Mouse (Mus musculus) midbrain, postnatal 0 days (tissue): ENCODE measurements around the gene Rora. TPM values are rescaled to one million over a fixed set of nuclear protein-coding genes. Genes with fewer than 3 reads are reported as not detected.
A peak's percentile ranks its signal among the peaks of the same experiment; 100 is the strongest.

ENCODE experiments used
- ATAC-seq: fragments of 200-750 bp; cut with Nextera tagmentation; 2 replicates; pipeline ENCODE4 v1.8.0; 2017; ENCODE audit warnings: moderate number of reproducible peaks, mild to moderate bottlenecking, moderate TSS enrichment, moderate library complexity; ENCODE audit not compliant: low FRiP score
- DNase-seq: peaks from one replicate; pipeline ENCODE4 v3.0.0-alpha.2; 2015; ENCODE audit warnings: low spot score
- H3K27ac ChIP-seq: fragments of 300-500 bp; sonication (generic); 2 replicates; pipeline ENCODE4 v1.5.1; 2014; ENCODE audit warnings: low read depth, mild to moderate bottlenecking, low read length, mixed read lengths
- H3K27me3 ChIP-seq: fragments of 300-500 bp; sonication (generic); 2 replicates; pipeline ENCODE4 v1.6.1; 2014; ENCODE audit warnings: low read length, control low read depth, mixed read lengths; ENCODE audit not compliant: insufficient read depth
- H3K36me3 ChIP-seq: fragments of 300-500 bp; sonication (generic); 2 replicates; pipeline ENCODE4 v1.6.1; 2014; ENCODE audit warnings: low read length, control low read depth, mixed read lengths; ENCODE audit not compliant: insufficient read depth
- H3K4me1 ChIP-seq: fragments of 300-500 bp; sonication (generic); 2 replicates; pipeline ENCODE4 v1.6.1; 2014; ENCODE audit warnings: mild to moderate bottlenecking, control low read depth, antibody characterized with exemption, low read length, mixed read lengths; ENCODE audit not compliant: insufficient read depth
- H3K4me2 ChIP-seq: fragments of 300-500 bp; sonication (generic); 2 replicates; pipeline ENCODE4 v1.6.1; 2014; ENCODE audit warnings: low read depth, mild to moderate bottlenecking, low read length, mixed read lengths; ENCODE audit not compliant: poor library complexity, severe bottlenecking
- H3K4me3 ChIP-seq: fragments of 300-500 bp; sonication (generic); 2 replicates; pipeline ENCODE4 v1.5.1; 2014; ENCODE audit warnings: low read depth, mild to moderate bottlenecking, low read length, moderate library complexity
- H3K9ac ChIP-seq: fragments of 300-500 bp; sonication (generic); replicated peaks from 2 replicates; pipeline ENCODE4 v1.6.1; 2014; ENCODE audit warnings: mild to moderate bottlenecking, low read length, moderate library complexity, mixed read lengths; ENCODE audit not compliant: poor library complexity, severe bottlenecking
- H3K9me3 ChIP-seq: fragments of 300-500 bp; sonication (generic); 2 replicates; pipeline ENCODE4 v1.6.1; 2016; ENCODE audit warnings: low read length, control low read depth
- CTCF ChIP-seq: IDR thresholded peaks from 2 replicates; pipeline ENCODE4 v1.5.1; 2016; ENCODE audit warnings: antibody characterized with exemption, mild to moderate bottlenecking
- WGBS: fragments of 180-500 bp; shearing (Covaris S2); extraction: QIAGEN DNeasy Blood & Tissue Kit; methylation state at CpG from one replicate; pipeline ENCODE4 v1.1.7; 2014; 5-methylcytosine and 5-hydroxymethylcytosine counted together
- polyA plus RNA-seq: library from polyadenylated mRNA; unstranded; fragments of >200 nt; fragmentation: Nextera tagmentation; extraction: Ambion mirVana; gene quantifications from 2 replicates; pipeline ENCODE4 v1.2.1, GENCODE M21; 2015
- total RNA-seq: library from RNA; depleted of rRNA; stranded (reverse); fragments of >200 nt; gene quantifications from 2 replicates; pipeline ENCODE4 v1.2.3, GENCODE M21; 2014

The Rora gene
- total and polyA plus RNA-seq, 2 experiments from 2014 or later, result 28.2 to 49.6 TPM

DNA sequence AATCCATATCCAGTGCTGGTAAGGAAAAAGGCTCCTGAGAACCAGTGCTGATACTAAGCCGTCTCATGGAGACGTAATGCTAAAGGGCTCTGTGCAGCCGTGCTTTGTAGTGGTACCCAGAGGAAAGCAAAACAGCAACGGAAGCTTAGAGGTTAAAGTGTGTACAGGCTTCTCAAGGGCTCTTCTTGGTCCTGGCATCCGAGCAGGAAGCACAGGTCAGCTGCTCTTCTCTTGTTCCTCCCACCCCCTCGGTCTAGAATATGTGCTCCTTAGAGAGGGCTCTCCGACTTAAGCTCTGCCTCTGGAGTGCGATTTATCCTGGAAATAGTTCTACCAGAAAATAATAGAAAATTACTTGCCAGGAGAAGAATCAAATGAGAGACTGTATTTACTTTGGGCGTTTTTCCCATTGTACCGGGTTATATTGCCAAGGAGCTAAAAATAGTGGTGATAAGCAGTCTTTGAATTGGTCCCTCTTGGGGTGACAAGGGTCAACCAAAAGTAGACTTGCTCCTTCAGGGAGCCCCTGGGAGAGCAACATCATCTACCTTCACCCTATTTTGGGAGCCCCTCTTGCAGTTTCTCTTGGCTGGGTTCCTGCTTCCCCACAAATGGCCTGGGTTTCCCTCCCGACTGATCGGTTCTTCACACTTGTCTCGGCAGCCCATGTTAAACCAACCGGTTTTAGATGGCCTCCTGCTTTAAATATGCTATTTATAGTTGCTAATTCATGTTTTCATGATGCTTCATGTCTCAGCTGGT lies 57.5 kb downstream of the Rora start:
- Histone ChIP-seq H3K27me3 (no peaks in the 10 kb centered on the region), H3K4me2 (no peak overlapping the region), H3K4me1 (no peaks in the 10 kb centered on the region), H3K9me3 (no peaks in the 10 kb centered on the region), H3K27ac (no peak overlapping the region), H3K4me3 (no peak overlapping the region), H3K36me3 (no peaks in the 10 kb centered on the region), H3K9ac (no peak overlapping the region)
- ATAC-seq (no peak), DNase-seq (no peak)
- 64% methylated on average over 14 of the region's 14 CpGs for WGBS
- no peak for TF ChIP-seq CTCF

DNA sequence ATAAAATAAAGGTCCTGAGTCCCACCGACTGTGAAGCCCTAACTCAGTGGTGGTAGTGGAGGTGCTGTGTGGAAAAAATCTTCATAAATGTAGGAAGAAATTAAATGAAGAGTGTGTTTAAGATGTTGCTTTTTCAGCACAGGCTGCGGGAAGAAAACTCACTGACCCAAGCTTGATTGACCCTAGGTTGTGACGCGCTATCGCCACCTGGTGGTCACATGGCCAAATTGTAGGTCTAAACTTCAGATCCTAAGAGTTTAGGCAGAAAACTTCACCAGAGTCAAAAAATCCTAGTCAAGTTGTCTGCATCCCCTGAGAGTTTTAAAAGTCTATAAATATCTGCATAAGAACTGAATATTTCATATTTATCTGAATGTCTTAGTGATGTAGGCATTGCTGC lies 63.4 kb downstream of the Rora start:
- WGBS, result 21% methylated on average over 5 of the region's 5 CpGs
- no peaks in the 10 kb centered on the region for H3K36me3 ChIP-seq
- H3K4me1 ChIP-seq, result no peaks in the 10 kb centered on the region
- ATAC-seq (no peak), DNase-seq (peak; percentile 36)
- H3K9ac ChIP-seq, result no peak overlapping the region
- peak; percentile 71 for TF ChIP-seq CTCF
- no peaks in the 10 kb centered on the region for H3K27me3 ChIP-seq
- no peak overlapping the region for H3K27ac ChIP-seq
- H3K9me3 ChIP-seq, result no peaks in the 10 kb centered on the region
- H3K4me3 ChIP-seq, result no peak overlapping the region
- H3K4me2 ChIP-seq, result no peak overlapping the region

DNA sequence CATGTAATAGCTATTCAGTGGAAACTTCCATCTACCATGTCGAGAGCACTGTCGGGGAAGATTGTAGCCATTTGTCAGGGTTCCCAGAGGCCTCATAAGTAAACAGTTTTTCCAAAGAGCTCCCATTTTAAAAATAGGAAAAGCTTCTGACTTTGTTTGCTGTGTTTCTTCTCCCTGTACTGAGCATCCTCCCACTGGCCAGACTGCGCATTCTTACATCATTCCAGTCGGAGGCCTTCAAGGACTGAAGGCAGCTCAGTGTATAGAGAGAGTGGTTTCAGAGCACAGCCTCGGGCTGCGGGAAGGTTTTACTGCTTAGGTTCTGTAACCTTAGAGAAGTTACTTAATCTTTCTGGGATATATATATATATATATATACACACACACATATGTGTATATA lies 64.8 kb downstream of the Rora start:
- Histone ChIP-seq H3K4me1 (no peaks in the 10 kb centered on the region), H3K4me3 (no peak overlapping the region), H3K4me2 (no peak overlapping the region), H3K36me3 (no peaks in the 10 kb centered on the region), H3K27ac (no peak overlapping the region), H3K27me3 (no peaks in the 10 kb centered on the region), H3K9ac (no peak overlapping the region), H3K9me3 (no peaks in the 10 kb centered on the region)
- 93% methylated on average over 6 of the region's 6 CpGs for WGBS
- no peak for TF ChIP-seq CTCF
- DNase-seq (no peak), ATAC-seq (no peak)

DNA sequence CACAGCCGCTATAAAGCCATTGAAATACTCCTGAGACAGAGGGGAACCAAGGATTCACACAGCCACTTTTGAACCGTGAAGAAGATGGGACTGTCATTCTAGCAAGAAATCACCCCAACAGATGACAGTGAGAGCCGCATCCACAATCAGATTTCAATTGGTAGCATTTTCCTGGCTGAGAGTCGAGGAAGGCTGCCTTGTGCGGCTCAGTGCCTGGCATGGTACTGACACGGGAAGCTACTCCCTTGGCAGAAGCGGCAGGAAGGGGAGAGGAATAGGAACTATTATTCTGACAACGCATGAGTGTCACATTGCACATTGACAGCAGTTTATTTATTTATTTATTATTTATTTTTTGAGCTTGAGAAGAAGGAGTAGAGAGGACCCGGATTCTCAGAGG lies 65.7 kb downstream of the Rora start:
- H3K4me1 ChIP-seq, result no peaks in the 10 kb centered on the region
- 83% methylated on average over 9 of the region's 9 CpGs for WGBS
- H3K36me3 ChIP-seq, result no peaks in the 10 kb centered on the region
- no peak for TF ChIP-seq CTCF
- H3K9me3 ChIP-seq, result no peaks in the 10 kb centered on the region
- no peaks in the 10 kb centered on the region for H3K27me3 ChIP-seq
- no peak for DNase-seq
- H3K27ac ChIP-seq, result no peak overlapping the region
- H3K9ac ChIP-seq, result no peak overlapping the region
- H3K4me3 ChIP-seq, result no peak overlapping the region
- ATAC-seq, result no peak
- no peak overlapping the region for H3K4me2 ChIP-seq

DNA sequence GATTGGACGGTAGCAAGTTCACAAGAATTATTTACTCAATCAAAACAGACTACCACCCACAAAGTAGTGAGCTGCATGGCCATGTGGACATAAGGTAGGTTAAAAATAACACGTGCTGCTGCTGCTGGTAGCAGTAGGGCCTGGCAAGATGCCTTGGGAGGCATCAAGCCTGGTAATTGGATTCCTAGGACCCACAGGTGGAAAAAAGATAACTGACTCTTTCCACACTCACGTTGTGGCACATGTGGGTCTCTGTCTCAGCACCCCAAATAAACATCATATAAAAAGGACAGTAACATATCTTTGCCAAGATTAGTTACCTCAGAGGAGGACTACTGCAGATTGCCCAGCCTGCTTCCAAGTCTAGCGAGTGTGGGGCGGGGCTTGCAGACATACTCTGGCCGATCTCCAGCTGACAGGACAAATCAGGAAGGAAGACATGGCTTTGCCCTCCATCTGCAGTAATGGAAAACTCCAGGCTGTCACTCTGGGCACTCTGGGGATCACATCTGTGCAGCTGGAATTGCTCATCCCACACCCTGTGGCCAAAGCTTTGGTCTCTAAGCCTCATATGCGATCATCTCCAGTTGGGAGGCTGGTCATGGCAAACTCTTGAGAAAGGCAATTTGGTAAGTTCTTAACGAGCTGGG lies 71.2 kb downstream of the Rora start:
- no peak for TF ChIP-seq CTCF
- H3K9ac ChIP-seq, result no peak overlapping the region
- H3K36me3 ChIP-seq, result no peaks in the 10 kb centered on the region
- H3K27ac ChIP-seq, result no peak overlapping the region
- no peak overlapping the region for H3K4me2 ChIP-seq
- H3K4me3 ChIP-seq, result no peak overlapping the region
- H3K27me3 ChIP-seq, result no peaks in the 10 kb centered on the region
- H3K9me3 ChIP-seq, result no peaks in the 10 kb centered on the region
- 92% methylated on average over 8 of the region's 8 CpGs for whole genome bisulfite sequencing
- no peaks in the 10 kb centered on the region for H3K4me1 ChIP-seq
- DNase-seq (no peak), ATAC-seq (no peak)

DNA sequence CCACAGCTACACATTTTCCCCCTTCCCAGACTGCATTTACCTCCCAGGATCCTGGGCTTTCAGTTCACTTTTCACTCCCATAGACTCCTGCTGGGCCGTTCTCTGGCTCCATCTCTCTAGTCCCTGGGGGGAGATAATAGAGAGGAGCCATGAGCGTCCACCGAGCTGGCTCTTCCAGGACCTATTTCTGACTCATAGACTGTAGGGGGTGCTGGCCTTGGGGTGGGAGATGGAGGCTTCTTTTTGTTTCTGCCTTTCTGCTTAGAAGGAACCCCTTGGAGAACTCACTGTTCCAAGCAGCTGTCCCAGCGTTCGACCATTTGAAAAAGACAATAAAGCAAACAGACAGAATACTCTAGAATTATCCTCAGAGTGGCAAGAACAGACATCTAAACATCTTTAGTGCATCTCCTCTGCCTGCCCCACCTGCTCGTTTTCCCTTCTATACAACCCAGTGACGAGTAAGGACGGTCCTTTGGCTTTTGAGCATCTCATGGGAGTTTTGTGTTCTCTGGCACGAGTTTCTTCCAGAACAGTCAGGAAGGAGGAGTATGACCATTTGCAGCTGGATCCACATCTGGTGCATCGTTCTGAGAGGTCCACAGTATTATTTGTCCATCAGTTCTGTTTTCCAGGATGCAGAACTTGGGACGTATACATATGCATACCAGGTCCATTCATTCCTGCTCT lies 73.7 kb downstream of the Rora start:
- Histone ChIP-seq H3K27me3 (no peaks in the 10 kb centered on the region), H3K27ac (no peak overlapping the region), H3K4me1 (no peaks in the 10 kb centered on the region), H3K4me3 (no peak overlapping the region), H3K4me2 (no peak overlapping the region), H3K9ac (no peak overlapping the region), H3K9me3 (0 out of 2 replicates have a peak, but pooled peaks cover 4% of the 10 kb centered on the region), H3K36me3 (no peaks in the 10 kb centered on the region)
- ATAC-seq (no peak), DNase-seq (no peak)
- 80% methylated on average over 11 of the region's 11 CpGs for WGBS
- no peak for TF ChIP-seq CTCF
